Mouse (Mus musculus) CH12.LX (cell line): ENCODE measurements at regions not wholly inside any gene's neighbourhood (a gene's known extent, or its start where the extent isn't known, plus 50 kb on each side); places are given as distances from the start of the nearest gene placed in this dataset.

Experiments used
- CTCF ChIP-seq, 2 experiments: IDR thresholded peaks in 1 of 2; conservative IDR thresholded peaks in 1 of 2; 2 replicates each; pipeline ENCODE4 v1.5.1; 2011 to 2012; ENCODE audit warnings: low read depth in 2 of 2, low read length in 2 of 2, improper control_type of control experiment in 1 of 2, inconsistent platforms in 1 of 2, mild to moderate bottlenecking in 1 of 2, moderate library complexity in 1 of 2
- E2F4 ChIP-seq: IDR thresholded peaks from 2 replicates; pipeline ENCODE4 v1.6.1; 2011; ENCODE audit warnings: low read depth, low read length, improper control_type of control experiment; ENCODE audit not compliant: insufficient replicate concordance
- HCFC1 ChIP-seq: IDR thresholded peaks from 2 replicates; pipeline ENCODE4 v1.6.1; 2012; ENCODE audit warnings: low read depth, mild to moderate bottlenecking, inconsistent platforms, low read length, improper control_type of control experiment
- JUND ChIP-seq: conservative IDR thresholded peaks from 2 replicates; pipeline ENCODE4 v1.6.1; 2011; ENCODE audit warnings: low read depth, low read length, improper control_type of control experiment
- MAX ChIP-seq: IDR thresholded peaks from 2 replicates; pipeline ENCODE4 v1.6.1; 2011; ENCODE audit warnings: low read length, improper control_type of control experiment
- MEF2A ChIP-seq: IDR thresholded peaks from 2 replicates; pipeline ENCODE4 v1.6.1; 2014; ENCODE audit warnings: low read depth, mild to moderate bottlenecking, inconsistent platforms, low read length, improper control_type of control experiment, borderline replicate concordance
- POLR2A ChIP-seq: IDR thresholded peaks from 2 replicates; pipeline ENCODE4 v1.6.1; 2011; ENCODE audit warnings: low read depth, mild to moderate bottlenecking, improper control_type of control experiment, low read length
- POLR2AphosphoS2 ChIP-seq: IDR thresholded peaks from 2 replicates; pipeline ENCODE4 v1.6.1; 2011; ENCODE audit warnings: low read depth, low read length, improper control_type of control experiment
- RAD21 ChIP-seq: IDR thresholded peaks from 2 replicates; pipeline ENCODE4 v1.6.1; 2011; ENCODE audit warnings: low read depth, mild to moderate bottlenecking, low read length, improper control_type of control experiment, moderate library complexity
- RCOR1 ChIP-seq: conservative IDR thresholded peaks from 2 replicates; pipeline ENCODE4 v1.6.1; 2012; ENCODE audit warnings: low read depth, mild to moderate bottlenecking, inconsistent platforms, low read length, improper control_type of control experiment
- SMC3 ChIP-seq: IDR thresholded peaks from 2 replicates; pipeline ENCODE4 v1.6.1; 2011; ENCODE audit warnings: low read depth, low read length, improper control_type of control experiment
- USF1 ChIP-seq: IDR thresholded peaks from 2 replicates; pipeline ENCODE4 v1.6.1; 2014; ENCODE audit warnings: low read depth, mild to moderate bottlenecking, inconsistent platforms, low read length, improper control_type of control experiment
- USF2 ChIP-seq: conservative IDR thresholded peaks from 2 replicates; pipeline ENCODE4 v1.6.1; 2011; ENCODE audit warnings: low read depth, low read length, improper control_type of control experiment
- ZC3H11A ChIP-seq: IDR thresholded peaks from 2 replicates; pipeline ENCODE4 v1.6.1; 2012; ENCODE audit warnings: low read depth, mild to moderate bottlenecking, inconsistent platforms, low read length, improper control_type of control experiment

DNA sequence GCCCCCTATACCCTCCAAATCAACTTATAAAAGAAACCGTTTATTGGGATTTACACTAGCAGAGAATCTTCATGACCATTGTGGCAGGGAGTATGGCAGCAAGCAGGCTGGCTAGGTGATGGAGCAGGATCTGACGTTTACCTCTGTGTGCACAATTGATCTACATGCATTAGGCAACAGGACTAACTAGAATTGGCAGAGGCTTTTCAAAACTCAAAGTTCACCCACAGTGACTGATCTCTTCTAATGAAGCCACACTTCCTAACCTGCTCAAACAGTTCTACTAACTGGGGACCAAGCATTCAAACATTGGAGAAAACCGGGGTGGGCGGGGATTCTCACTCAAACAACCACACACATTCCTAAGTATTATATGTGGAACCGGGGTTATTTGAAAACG is 1382.9 kb upstream of the Tenm2 start:
- no peak for TF ChIP-seq CTCF (conservative IDR thresholded peaks at IDR 0.05 in 1 of 2, IDR thresholded peaks at IDR 0.05 in 1 of 2; ENCODE audit: low read depth in 2 of 2, low read length in 2 of 2)
- no peak for TF ChIP-seq RAD21
- no peak for TF ChIP-seq POLR2A
- no peak for TF ChIP-seq MEF2A
- no peak for TF ChIP-seq POLR2AphosphoS2
- no peak for TF ChIP-seq JUND
- TF ChIP-seq SMC3: no peak
- no peak for TF ChIP-seq USF1
- no peak for TF ChIP-seq RCOR1
- no peak for TF ChIP-seq USF2
- TF ChIP-seq HCFC1: no peak
- no peak for TF ChIP-seq MAX
- TF ChIP-seq E2F4: no peak
- TF ChIP-seq ZC3H11A: no peak
